Comparison of ENCODE assay signal across 8 mouse cellular contexts in genomic region chr8:81767411-81768312, GRCm38 (mm10).
DNase-seq lines count a peak whose midpoint lies in the region; ATAC-seq and TF ChIP-seq lines count a peak whose summit lies in the region.

No protein-coding gene starts in this region.

- no peaks in the 10 kb centered on the region for H3K27me3 ChIP-seq in heart, embryonic 15.5 days
- no peaks in the 10 kb centered on the region for H3K27me3 ChIP-seq in kidney, postnatal 0 days (ENCODE audit: insufficient read depth, low read length)
- H3K27me3 ChIP-seq in stomach, embryonic 14.5 days (ENCODE audit: control insufficient read depth, insufficient read depth, low read length): no peaks in the 10 kb centered on the region

- H3K4me1 ChIP-seq in heart, embryonic 15.5 days (replicated peaks): peaks cover 14% of the 10 kb centered on the region
- H3K4me1 ChIP-seq in kidney, postnatal 0 days (replicated peaks; ENCODE audit: insufficient read depth, low read length): no peaks in the 10 kb centered on the region
- H3K4me1 ChIP-seq in stomach, embryonic 14.5 days (ENCODE audit: control insufficient read depth, insufficient read depth, low read length): peaks cover 6% of the 10 kb centered on the region; the same call in 1 of the 2 replicates

- H3K9ac ChIP-seq in heart, embryonic 15.5 days: no peak overlapping the region; the same call in 1 of the 2 replicates
- peak overlapping the region; percentile 42; the same call in 1 of the 2 replicates for H3K9ac ChIP-seq in kidney, postnatal 0 days (ENCODE audit: low read depth, low read length)
- no peak overlapping the region for H3K9ac ChIP-seq in stomach, embryonic 14.5 days (replicated peaks; ENCODE audit: low read depth, low read length)

- peak overlapping the region; percentile 70 for H3K4me3 ChIP-seq in gastrocnemius, adult 2 months
- peak overlapping the region; percentile 35 for H3K4me3 ChIP-seq in heart, embryonic 15.5 days
- H3K4me3 ChIP-seq in kidney, postnatal 0 days (replicated peaks; ENCODE audit: low read depth, low read length): peak overlapping the region; percentile 22
- no peak overlapping the region for H3K4me3 ChIP-seq in stomach, embryonic 14.5 days (ENCODE audit: low read depth, low read length)

- DNase-seq in gastrocnemius, adult 2 months: peak; percentile 27
- DNase-seq in gastrocnemius, postnatal 36 days: no peak
- DNase-seq in embryo, embryonic 11.5 days (ENCODE audit: low read depth, low spot score): peak; percentile 24
- peak; percentile 79 for DNase-seq in kidney, postnatal 0 days (ENCODE audit: low spot score)
- peak; percentile 47 to 54 for DNase-seq in lung, postnatal 4 days

- no peaks in the 10 kb centered on the region for H3K9me3 ChIP-seq in heart, embryonic 15.5 days (replicated peaks)
- no peaks in the 10 kb centered on the region for H3K9me3 ChIP-seq in kidney, postnatal 0 days (replicated peaks; ENCODE audit: low read length)
- no peaks in the 10 kb centered on the region for H3K9me3 ChIP-seq in stomach, embryonic 14.5 days (ENCODE audit: control insufficient read depth, low read depth, low read length)

- peak overlapping the region; percentile 73 for H3K27ac ChIP-seq in gastrocnemius, adult 2 months
- peak overlapping the region; percentile 72 for H3K27ac ChIP-seq in heart, embryonic 15.5 days
- H3K27ac ChIP-seq in kidney, postnatal 0 days: peak overlapping the region; percentile 73
- peak overlapping the region; percentile 21; the same call in 1 of the 2 replicates for H3K27ac ChIP-seq in stomach, embryonic 14.5 days (ENCODE audit: low read length)

- peak; percentile 77 for ATAC-seq in heart, embryonic 15.5 days (replicated peaks; ENCODE audit: insufficient number of reproducible peaks, insufficient read depth, low FRiP score, low read depth)
- no peak; the same call in 1 of the 2 replicates for ATAC-seq in kidney, postnatal 0 days (replicated peaks; ENCODE audit: low FRiP score, low read depth)
- ATAC-seq in stomach, embryonic 14.5 days (ENCODE audit: insufficient number of reproducible peaks, insufficient read depth, low FRiP score, low read depth): peak; percentile 61; the same call in 1 of the 2 replicates
- no peak for ATAC-seq in cerebellum, adult (ENCODE audit: insufficient number of reproducible peaks, low FRiP score, low TSS enrichment)

- H3K36me3 ChIP-seq in heart, embryonic 15.5 days: no peaks in the 10 kb centered on the region
- no peaks in the 10 kb centered on the region for H3K36me3 ChIP-seq in kidney, postnatal 0 days (ENCODE audit: insufficient read depth, low read length)
- no peaks in the 10 kb centered on the region for H3K36me3 ChIP-seq in stomach, embryonic 14.5 days (ENCODE audit: control insufficient read depth, insufficient read depth, low read length)

- peak overlapping the region; percentile 56 for H3K4me2 ChIP-seq in heart, embryonic 15.5 days
- peak overlapping the region; percentile 49 for H3K4me2 ChIP-seq in kidney, postnatal 0 days (ENCODE audit: low read length)
- peak overlapping the region; percentile 42 for H3K4me2 ChIP-seq in stomach, embryonic 14.5 days (replicated peaks; ENCODE audit: low read depth, low read length)

- 9% methylated on average over 12 of the region's 12 CpGs for WGBS in heart, embryonic 15.5 days
- 10% methylated on average over 12 of the region's 12 CpGs for WGBS in kidney, postnatal 0 days
- 11% methylated on average over 12 of the region's 12 CpGs for WGBS in stomach, embryonic 14.5 days

- intact Hi-C loops in gastrocnemius, adult 2 months (cut with DNase I): no loop called here
- intact Hi-C loops in gastrocnemius, postnatal 36 days (cut with DNase I): no loop called here

- no peak for TF ChIP-seq CTCF in gastrocnemius, adult 2 months (IDR thresholded peaks at IDR 0.05)
- TF ChIP-seq CTCF in kidney, postnatal 0 days (IDR thresholded peaks at IDR 0.05; ENCODE audit: low read depth): peak; percentile 3; the same call in 1 of the 2 replicates

Comparison
In these comparisons a context has a peak if more than half of its experiments do, and no peak if none do; other contexts are left out.
1. DNase-seq: peak in gastrocnemius, adult 2 months (single experiment), embryo, embryonic 11.5 days (single experiment), kidney, postnatal 0 days (single experiment) and lung, postnatal 4 days (2 of 2); none in gastrocnemius, postnatal 36 days (0 of 2).
2. H3K27ac ChIP-seq: peak in every context shown above with its lines; median percentile 73 in gastrocnemius, adult 2 months; 73 in kidney, postnatal 0 days; 72 in heart, embryonic 15.5 days; 21 in stomach, embryonic 14.5 days.
3. ATAC-seq: peak in heart, embryonic 15.5 days (single experiment) and stomach, embryonic 14.5 days (single experiment); none in kidney, postnatal 0 days (single experiment) and cerebellum, adult (single experiment).
4. Peak in every context shown above with its lines, with median percentiles within 50 percentile points of each other: H3K4me2 ChIP-seq.